Mouse (Mus musculus) liver, embryonic 12.5 days (tissue): ENCODE measurements at regions not wholly inside any gene's neighbourhood (a gene's known extent, or its start where the extent isn't known, plus 50 kb on each side); places are given as distances from the start of the nearest gene placed in this dataset.

Experiments
- ATAC-seq: fragments of 200-750 bp; cut with Nextera tagmentation; 2 replicates; pipeline ENCODE4 v1.8.0; 2017; ENCODE audit warnings: moderate number of reproducible peaks, mild to moderate bottlenecking, moderate library complexity
- H3K27ac ChIP-seq: fragments of 300-500 bp; sonication (generic); 2 replicates; pipeline ENCODE4 v1.5.1; 2016; ENCODE audit warnings: mild to moderate bottlenecking
- H3K27me3 ChIP-seq: fragments of 300-500 bp; sonication (generic); replicated peaks from 2 replicates; pipeline ENCODE4 v1.6.1; 2016; ENCODE audit warnings: mild to moderate bottlenecking, moderate library complexity
- H3K36me3 ChIP-seq: fragments of 300-500 bp; sonication (generic); 2 replicates; pipeline ENCODE4 v1.6.1; 2016; ENCODE audit warnings: mild to moderate bottlenecking, moderate library complexity
- H3K4me1 ChIP-seq: fragments of 300-500 bp; sonication (generic); 2 replicates; pipeline ENCODE4 v1.6.1; 2016
- H3K4me2 ChIP-seq: fragments of 300-500 bp; sonication (generic); 2 replicates; pipeline ENCODE4 v1.6.1; 2016; ENCODE audit warnings: mild to moderate bottlenecking, moderate library complexity
- H3K4me3 ChIP-seq: fragments of 300-500 bp; sonication (generic); 2 replicates; pipeline ENCODE4 v1.5.1; 2016; ENCODE audit warnings: mild to moderate bottlenecking, moderate library complexity
- H3K9ac ChIP-seq: fragments of 300-500 bp; sonication (generic); 2 replicates; pipeline ENCODE4 v1.6.1; 2016; ENCODE audit warnings: mild to moderate bottlenecking, moderate library complexity
- H3K9me3 ChIP-seq: fragments of 300-500 bp; sonication (generic); replicated peaks from 2 replicates; pipeline ENCODE4 v1.6.1; 2016; ENCODE audit warnings: mild to moderate bottlenecking, moderate library complexity
- WGBS: fragments of 180-500 bp; shearing (Covaris S2); methylation state at CpG from one replicate; pipeline ENCODE4 v1.1.7; 2016; ENCODE audit not compliant: insufficient replicate concordance; 5-methylcytosine and 5-hydroxymethylcytosine counted together

- Histone ChIP-seq H3K27me3 (peaks cover 33% of the 10 kb centered on the region), H3K27ac (no peak overlapping the region), H3K36me3 (no peaks in the 10 kb centered on the region), H3K4me1 (0 out of 2 replicates have a peak, but pooled peaks cover 3% of the 10 kb centered on the region), H3K9me3 (no peaks in the 10 kb centered on the region), H3K4me2 (no peak overlapping the region), H3K4me3 (no peak overlapping the region), H3K9ac (no peak overlapping the region)
- 36% methylated on average over 6 of the region's 6 CpGs for WGBS
- ATAC-seq = no peak
These were observed 149.1 kb upstream of the Cypt12 start for GRCm38 (mm10) chr3:17799120-17799519.

GRCm38 (mm10) chr3:17800810-17801209, 147.4 kb upstream of the Cypt12 start:
- ATAC-seq = no peak

GRCm38 (mm10) chr3:17801479-17801878, 146.7 kb upstream of the Cypt12 start:
- WGBS = 70% methylated on average over 5 of the region's 5 CpGs

More at GRCm38 (mm10) chr3:17800810-17801209, 147.4 kb upstream of the Cypt12 start:
- Histone ChIP-seq H3K4me1 (no peaks in the 10 kb centered on the region), H3K27ac (no peak overlapping the region), H3K4me3 (no peak overlapping the region), H3K27me3 (peaks cover 16% of the 10 kb centered on the region), H3K9me3 (no peaks in the 10 kb centered on the region), H3K36me3 (no peaks in the 10 kb centered on the region), H3K4me2 (no peak overlapping the region), H3K9ac (no peak overlapping the region)
- WGBS = 49% methylated on average over 2 of the region's 2 CpGs

GRCm38 (mm10) chr3:17805185-17805584, 143.0 kb upstream of the Cypt12 start:
- Histone ChIP-seq H3K4me3 (no peak overlapping the region), H3K27me3 (no peaks in the 10 kb centered on the region), H3K9me3 (no peaks in the 10 kb centered on the region), H3K4me1 (no peaks in the 10 kb centered on the region), H3K36me3 (no peaks in the 10 kb centered on the region), H3K9ac (no peak overlapping the region), H3K4me2 (no peak overlapping the region), H3K27ac (no peak overlapping the region)
- 31% methylated on average over 1 of the region's 1 CpGs for WGBS
- no peak for ATAC-seq

More at GRCm38 (mm10) chr3:17801479-17801878, 146.7 kb upstream of the Cypt12 start:
- Histone ChIP-seq H3K4me1 (no peaks in the 10 kb centered on the region), H3K9me3 (no peaks in the 10 kb centered on the region), H3K36me3 (no peaks in the 10 kb centered on the region), H3K9ac (no peak overlapping the region), H3K27ac (no peak overlapping the region), H3K4me2 (no peak overlapping the region), H3K27me3 (peaks cover 9% of the 10 kb centered on the region), H3K4me3 (no peak overlapping the region)
- ATAC-seq = no peak

GRCm38 (mm10) chr3:17811290-17811689, 136.9 kb upstream of the Cypt12 start:
- Histone ChIP-seq H3K4me2 (no peak overlapping the region), H3K4me1 (no peaks in the 10 kb centered on the region), H3K36me3 (no peaks in the 10 kb centered on the region), H3K27me3 (no peaks in the 10 kb centered on the region), H3K9ac (no peak overlapping the region), H3K4me3 (no peak overlapping the region), H3K9me3 (no peaks in the 10 kb centered on the region), H3K27ac (no peak overlapping the region)
- 38% methylated on average over 6 of the region's 6 CpGs for WGBS
- no peak for ATAC-seq

GRCm38 (mm10) chr3:17824201-17824600, 124.0 kb upstream of the Cypt12 start:
- Histone ChIP-seq H3K36me3 (no peaks in the 10 kb centered on the region), H3K9me3 (no peaks in the 10 kb centered on the region), H3K4me2 (no peak overlapping the region), H3K27me3 (no peaks in the 10 kb centered on the region), H3K4me1 (no peaks in the 10 kb centered on the region), H3K9ac (no peak overlapping the region), H3K27ac (no peak overlapping the region), H3K4me3 (no peak overlapping the region)
- 46% methylated on average over 3 of the region's 3 CpGs for WGBS
- ATAC-seq = no peak

- WGBS = 38% methylated on average over 4 of the region's 4 CpGs
These were observed 123.5 kb upstream of the Cypt12 start for GRCm38 (mm10) chr3:17824662-17825061.

GRCm38 (mm10) chr3:17825254-17825890, 122.8 kb upstream of the Cypt12 start:
- H3K4me3 ChIP-seq = no peak overlapping the region
- no peak overlapping the region for H3K9ac ChIP-seq
- no peak overlapping the region for H3K27ac ChIP-seq
- H3K9me3 ChIP-seq = no peaks in the 10 kb centered on the region
- H3K36me3 ChIP-seq = no peaks in the 10 kb centered on the region
- H3K4me2 ChIP-seq = no peak overlapping the region
- WGBS = 31% methylated on average over 3 of the region's 3 CpGs
- H3K27me3 ChIP-seq = no peaks in the 10 kb centered on the region
- ATAC-seq = no peak
- no peaks in the 10 kb centered on the region for H3K4me1 ChIP-seq

More at GRCm38 (mm10) chr3:17824662-17825061, 123.5 kb upstream of the Cypt12 start:
- Histone ChIP-seq H3K36me3 (no peaks in the 10 kb centered on the region), H3K9me3 (no peaks in the 10 kb centered on the region), H3K27me3 (no peaks in the 10 kb centered on the region), H3K4me1 (no peaks in the 10 kb centered on the region), H3K27ac (no peak overlapping the region), H3K9ac (no peak overlapping the region), H3K4me2 (no peak overlapping the region), H3K4me3 (no peak overlapping the region)
- no peak for ATAC-seq

GRCm38 (mm10) chr3:17834706-17835105, 113.5 kb upstream of the Cypt12 start:
- no peak overlapping the region for H3K4me2 ChIP-seq
- H3K4me1 ChIP-seq = no peaks in the 10 kb centered on the region
- no peaks in the 10 kb centered on the region for H3K9me3 ChIP-seq
- no peaks in the 10 kb centered on the region for H3K27me3 ChIP-seq
- no peak overlapping the region for H3K9ac ChIP-seq
- no peak for ATAC-seq
- H3K27ac ChIP-seq = no peak overlapping the region
- WGBS = 10% methylated on average over 1 of the region's 1 CpGs
- H3K36me3 ChIP-seq = no peaks in the 10 kb centered on the region
- no peak overlapping the region for H3K4me3 ChIP-seq

- Histone ChIP-seq H3K9ac (no peak overlapping the region), H3K9me3 (no peaks in the 10 kb centered on the region), H3K36me3 (no peaks in the 10 kb centered on the region), H3K4me3 (no peak overlapping the region), H3K4me2 (no peak overlapping the region), H3K27me3 (no peaks in the 10 kb centered on the region), H3K4me1 (no peaks in the 10 kb centered on the region), H3K27ac (no peak overlapping the region)
- no peak for ATAC-seq
- WGBS = 56% methylated on average over 7 of the region's 7 CpGs
These were observed 100.6 kb upstream of the Cypt12 start for GRCm38 (mm10) chr3:17847609-17848008.

GRCm38 (mm10) chr3:17848181-17848580, 100.0 kb upstream of the Cypt12 start:
- Histone ChIP-seq H3K27ac (no peak overlapping the region), H3K9ac (no peak overlapping the region), H3K4me1 (no peaks in the 10 kb centered on the region), H3K36me3 (no peaks in the 10 kb centered on the region), H3K9me3 (no peaks in the 10 kb centered on the region), H3K4me3 (no peak overlapping the region), H3K4me2 (no peak overlapping the region), H3K27me3 (no peaks in the 10 kb centered on the region)
- ATAC-seq = no peak

GRCm38 (mm10) chr3:17862367-17862766, 85.8 kb upstream of the Cypt12 start:
- no peaks in the 10 kb centered on the region for H3K27me3 ChIP-seq
- no peak overlapping the region for H3K4me2 ChIP-seq
- 64% methylated on average over 3 of the region's 3 CpGs for WGBS
- H3K36me3 ChIP-seq = no peaks in the 10 kb centered on the region
- H3K27ac ChIP-seq = no peak overlapping the region
- no peak overlapping the region for H3K9ac ChIP-seq
- H3K4me3 ChIP-seq = no peak overlapping the region
- no peaks in the 10 kb centered on the region for H3K4me1 ChIP-seq
- no peak for ATAC-seq
- no peaks in the 10 kb centered on the region for H3K9me3 ChIP-seq

- H3K4me3 ChIP-seq = no peak overlapping the region
- H3K27ac ChIP-seq = no peak overlapping the region
- no peak overlapping the region for H3K9ac ChIP-seq
- no peaks in the 10 kb centered on the region for H3K9me3 ChIP-seq
- no peak overlapping the region for H3K4me2 ChIP-seq
- no peaks in the 10 kb centered on the region for H3K36me3 ChIP-seq
- H3K27me3 ChIP-seq = no peaks in the 10 kb centered on the region
- 58% methylated on average over 4 of the region's 4 CpGs for whole genome bisulfite sequencing
- H3K4me1 ChIP-seq = no peaks in the 10 kb centered on the region
- no peak for ATAC-seq
These were observed 83.1 kb upstream of the Cypt12 start for GRCm38 (mm10) chr3:17865112-17865511.
